ENCODE assay signal across 44 mouse cellular contexts in the genomic region with DNA sequence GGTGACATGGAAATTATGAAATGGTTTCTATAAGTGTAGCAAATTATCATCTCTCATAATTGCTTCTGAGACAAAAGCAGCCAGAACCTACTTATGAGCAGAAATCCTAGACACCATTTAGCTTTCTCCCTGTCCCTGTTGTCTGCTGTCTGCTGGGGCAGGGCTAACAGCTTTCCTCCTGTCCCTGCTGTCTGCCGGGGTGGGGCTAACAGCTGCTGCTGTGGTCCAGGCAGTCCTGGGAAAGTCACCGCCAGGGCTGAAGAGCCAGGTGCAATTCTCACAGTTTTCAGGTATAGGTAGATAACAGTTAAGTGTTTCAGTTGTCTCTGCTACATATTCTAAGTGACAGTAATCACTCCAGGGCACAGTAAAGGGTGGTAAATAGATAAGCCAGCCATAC. TPM values are rescaled to one million over a fixed set of nuclear protein-coding genes. Genes with fewer than 3 reads are reported as not detected.
"Had no signal": no experiment of that assay in that cellular context is flagged by ENCODE, and none has a peak within 500 bp of the region (broad histone marks: within the 10 kb centered on the region; RNA-seq: fewer than 3 reads in every experiment).

No protein-coding gene starts in this region.

- H3K4me2 ChIP-seq: limb, embryonic 12.5 days; limb, embryonic 13.5 days; limb, embryonic 15.5 days; liver, embryonic 11.5 days; liver, embryonic 12.5 days; liver, embryonic 13.5 days; liver, embryonic 15.5 days; lung, embryonic 14.5 days; lung, embryonic 15.5 days; midbrain, embryonic 11.5 days; midbrain, embryonic 12.5 days; midbrain, embryonic 13.5 days; midbrain, embryonic 15.5 days; neural tube, embryonic 12.5 days had no signal

- H3K36me3 ChIP-seq: limb, embryonic 10.5 days; limb, embryonic 12.5 days; limb, embryonic 13.5 days; limb, embryonic 15.5 days; liver, embryonic 12.5 days; liver, embryonic 13.5 days; liver, embryonic 15.5 days; lung, embryonic 15.5 days; midbrain, embryonic 10.5 days; midbrain, embryonic 12.5 days; midbrain, embryonic 13.5 days; midbrain, embryonic 15.5 days; neural tube, embryonic 12.5 days had no signal

- H3K4me3 ChIP-seq: limb, embryonic 10.5 days; limb, embryonic 12.5 days; limb, embryonic 13.5 days; limb, embryonic 15.5 days; liver, embryonic 12.5 days; liver, embryonic 13.5 days; liver, embryonic 15.5 days; lung, embryonic 15.5 days; megakaryocyte, embryonic 14.5 days; midbrain, embryonic 10.5 days; midbrain, embryonic 12.5 days; midbrain, embryonic 13.5 days; midbrain, embryonic 15.5 days; neural tube, embryonic 12.5 days had no signal

- DNase-seq: left cerebral cortex, postnatal 4 days; liver; liver, embryonic 13.5 days; liver, postnatal 0 days; lung, adult 18-20 months; lung, adult 2 months; lung, embryonic 14.5 days; lung, postnatal 10 days; lung, postnatal 14 days; lung, postnatal 36 days; lung, postnatal 4 days; midbrain, embryonic 14.5 days had no signal

- H3K27me3 ChIP-seq: limb, embryonic 12.5 days; limb, embryonic 13.5 days; limb, embryonic 15.5 days; liver, embryonic 12.5 days; liver, embryonic 13.5 days; liver, embryonic 15.5 days; lung, embryonic 15.5 days; megakaryocyte, embryonic 14.5 days; midbrain, embryonic 12.5 days; midbrain, embryonic 13.5 days; midbrain, embryonic 15.5 days; neural tube, embryonic 12.5 days had no signal

RNA-seq across cellular contexts. Expression of a gene that starts 4.3 kb away (rescaled TPM):
- total RNA-seq: left cerebral cortex, adult 8-10 months; left cerebral cortex, postnatal 10 days; left cerebral cortex, postnatal 14 days; left cerebral cortex, postnatal 25 days; left cerebral cortex, postnatal 36 days; left cerebral cortex, postnatal 4 days; megakaryocyte progenitor cell, adult 5-6 weeks; megakaryocyte, adult 5-6 weeks; megakaryocyte-erythroid progenitor cell, adult 5-6 weeks; midbrain, postnatal 0 days had no signal
- polyA plus RNA-seq: limb, embryonic 10.5 days; limb, embryonic 11.5 days; limb, embryonic 12.5 days; limb, embryonic 13.5 days; limb, embryonic 14.5 days; limb, embryonic 15.5 days; liver, adult 2 months; liver, embryonic 11.5 days; liver, embryonic 12.5 days; liver, embryonic 13.5 days; liver, embryonic 14.5 days; liver, embryonic 15.5 days; liver, embryonic 16.5 days; liver, postnatal 0 days; lung, adult 2 months; macrophage; midbrain, embryonic 10.5 days; midbrain, embryonic 11.5 days; midbrain, embryonic 12.5 days; midbrain, embryonic 13.5 days; midbrain, embryonic 14.5 days; midbrain, embryonic 15.5 days; midbrain, embryonic 16.5 days; midbrain, postnatal 0 days; neural tube, embryonic 11.5 days; neural tube, embryonic 12.5 days had no signal
